Mouse (Mus musculus) liver (tissue): Measurements from ENCODE around the gene Eea1.
"Not testable (repeated sequence)": the region's sequence is repeated elsewhere in the genome, so short reads cannot be mapped to it uniquely, and the experiment has no call there.

Experiments used
- DNase-seq: peaks from one replicate; pipeline ENCODE4 v3.0.0-alpha.2; 2020; ENCODE audit warnings: mixed read lengths

Gene Eea1

GRCm38 (mm10) chr10:95940046-95940900, at the start of gene Eea1:
Gene Eea1, plus strand, starts transcription at chr10:95940650.
- DNase-seq, result peak; percentile 96

DNA sequence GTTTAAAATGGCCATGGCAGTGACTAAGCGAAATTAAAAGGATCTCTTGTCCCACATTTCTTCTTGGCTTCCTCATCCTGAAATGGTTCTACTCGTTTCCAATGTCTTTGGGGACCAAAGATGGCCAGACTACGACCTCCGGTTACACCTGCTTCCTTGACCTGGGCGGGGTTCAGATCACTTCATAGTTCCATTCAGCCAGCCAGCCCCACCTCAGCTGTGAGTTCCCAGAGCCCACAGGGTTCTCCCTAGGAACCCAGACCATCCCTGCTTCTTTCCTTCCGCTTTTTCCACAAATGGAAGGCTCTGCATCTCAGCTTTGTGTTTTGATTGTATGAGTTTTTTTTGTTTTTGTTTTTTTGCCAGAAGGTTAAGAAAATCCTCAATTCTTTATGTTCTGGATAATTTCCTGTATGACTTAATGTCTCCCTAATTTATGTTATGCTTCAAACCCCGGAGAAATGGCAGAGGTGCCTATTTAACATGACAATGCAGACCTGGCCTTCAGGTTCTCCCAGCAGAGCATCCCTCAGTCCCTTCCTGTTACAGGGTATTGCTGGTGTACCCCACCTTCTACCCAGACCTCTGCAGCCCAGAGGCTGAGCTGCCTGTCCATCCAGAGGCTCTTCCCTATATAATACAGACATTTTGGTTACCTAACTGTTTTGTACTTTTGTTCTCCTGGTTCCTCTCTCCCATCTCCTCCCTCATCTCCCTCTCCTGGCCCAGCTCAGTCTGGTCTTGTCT, 49.1 kb upstream of the Eea1 start:
- no peak for DNase-seq

GRCm38 (mm10) chr10:95892132-95892531, 48.3 kb upstream of the Eea1 start:
- no peak for DNase-seq

GRCm38 (mm10) chr10:95893291-95893932, 47.0 kb upstream of the Eea1 start:
- DNase-seq, result no peak

- DNase-seq, result no peak
These were observed 46.2 kb upstream of the Eea1 start for GRCm38 (mm10) chr10:95894036-95894855.

DNA sequence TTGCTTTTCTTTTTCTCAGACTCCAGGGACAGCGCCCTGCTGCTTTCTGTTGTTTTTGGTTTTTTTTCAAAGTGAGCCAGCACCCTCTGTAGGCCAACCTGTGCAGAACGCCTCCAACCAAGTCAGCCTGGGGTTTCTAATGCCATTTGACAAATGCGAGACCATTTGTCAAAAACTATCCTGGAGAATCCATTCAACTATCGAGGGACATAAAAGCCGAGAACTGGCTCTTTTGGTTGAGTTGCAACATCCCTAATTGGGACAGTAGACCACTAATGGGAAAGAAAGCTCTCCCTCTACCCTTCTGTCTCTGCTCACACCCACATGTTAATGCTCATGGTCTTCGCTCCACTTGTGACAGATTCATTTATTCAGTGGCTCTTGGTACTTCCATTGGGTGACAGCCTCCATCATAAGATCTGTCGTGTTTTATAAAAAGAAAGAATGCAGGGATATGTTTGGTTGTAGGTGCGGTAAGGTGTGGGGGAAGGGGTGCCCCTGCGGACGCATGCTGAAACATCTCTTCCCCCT, 45.5 kb upstream of the Eea1 start:
- peak; percentile 45 for DNase-seq

- DNase-seq, result no peak
These were observed 41.8 kb upstream of the Eea1 start for GRCm38 (mm10) chr10:95898471-95899154.

- no peak for DNase-seq
These were observed 35.8 kb upstream of the Eea1 start for GRCm38 (mm10) chr10:95904668-95905067.

DNA sequence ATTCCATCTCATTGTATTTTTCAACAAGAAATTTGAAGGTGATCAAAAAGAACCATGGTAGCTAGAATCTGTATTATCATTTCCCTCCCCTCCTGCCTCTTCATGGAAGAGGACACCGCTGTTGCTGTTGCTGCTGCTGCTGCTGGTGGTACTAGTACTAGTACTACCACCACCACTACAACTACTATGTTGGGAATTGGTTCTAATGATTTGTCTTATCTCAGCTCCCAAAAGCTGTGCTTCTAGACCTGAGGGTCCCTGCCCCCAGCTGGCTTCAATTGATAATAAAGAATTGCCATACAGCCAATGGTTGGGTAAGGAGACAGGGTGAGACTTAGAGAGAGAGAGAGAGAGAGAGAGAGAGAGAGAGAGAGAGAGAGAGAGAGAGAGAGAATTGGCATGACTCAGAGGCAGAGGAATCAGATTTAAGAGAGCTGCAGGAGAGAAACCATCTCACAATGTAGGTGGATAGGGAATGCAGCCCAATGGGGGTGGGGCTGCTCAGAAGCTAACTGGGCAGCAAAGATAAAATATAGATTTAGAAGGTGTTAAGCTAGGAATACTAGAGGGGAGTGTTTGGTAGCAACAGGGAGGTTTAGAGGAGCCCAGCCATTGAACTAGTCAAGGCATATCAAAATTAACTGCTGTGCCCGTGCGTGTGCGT, 31.1 kb upstream of the Eea1 start:
- DNase-seq, result peak; percentile 15

GRCm38 (mm10) chr10:95911016-95911415, 29.4 kb upstream of the Eea1 start:
- DNase-seq, result no peak

DNA sequence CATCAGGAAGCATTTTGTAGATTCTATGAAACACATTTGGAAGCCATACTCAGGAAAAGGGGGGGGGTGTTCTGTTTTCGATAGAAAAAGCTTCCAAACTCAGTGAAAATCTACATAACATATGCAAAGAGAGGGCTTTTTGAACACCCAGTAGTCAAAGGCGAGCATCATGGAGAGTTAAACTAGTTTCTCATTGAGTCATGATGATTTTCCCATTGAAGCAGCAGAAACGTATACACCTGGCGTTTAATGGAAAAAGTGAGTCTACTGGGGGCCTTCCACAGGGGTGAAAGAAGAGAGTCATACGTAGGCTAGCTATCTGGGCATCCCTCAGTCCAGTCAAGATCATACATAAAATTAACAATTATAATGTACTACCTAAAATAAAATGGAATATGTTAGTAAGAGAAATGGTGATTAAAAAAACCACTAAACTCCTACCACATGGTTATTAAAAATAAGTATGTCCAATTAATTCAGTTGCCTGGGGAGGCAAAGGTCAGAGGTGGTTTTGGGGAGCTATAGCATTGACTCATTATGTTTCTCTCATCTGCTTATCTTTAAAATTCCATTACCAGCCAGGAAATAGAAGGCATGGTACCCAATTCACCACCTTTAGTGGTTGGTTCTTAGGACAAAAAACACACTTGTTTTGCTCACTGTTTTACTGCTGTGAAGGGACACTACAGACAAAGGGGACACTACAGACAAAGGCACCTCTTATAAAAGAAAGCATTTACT, 25.8 kb upstream of the Eea1 start:
- no peak for DNase-seq

DNA sequence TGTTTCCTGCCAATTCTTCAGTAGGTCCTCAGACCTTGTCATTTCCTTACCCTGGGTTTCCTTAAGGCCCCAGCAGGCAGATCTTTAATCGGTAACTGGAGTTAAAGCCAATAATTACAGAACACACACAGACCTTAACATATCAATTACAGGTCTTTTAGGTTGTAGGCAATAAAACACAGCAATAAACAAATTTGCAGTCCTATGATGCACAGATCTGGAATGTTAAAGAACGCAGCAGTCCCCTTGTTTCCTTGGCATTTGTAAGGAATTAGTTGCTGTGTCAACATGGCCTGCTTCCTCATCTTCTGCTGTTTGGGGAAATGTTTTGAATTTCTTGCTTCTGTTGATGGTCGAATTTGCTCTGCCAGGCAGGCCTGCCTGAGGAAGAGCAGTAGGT, 21.7 kb upstream of the Eea1 start:
- no peak for DNase-seq

DNA sequence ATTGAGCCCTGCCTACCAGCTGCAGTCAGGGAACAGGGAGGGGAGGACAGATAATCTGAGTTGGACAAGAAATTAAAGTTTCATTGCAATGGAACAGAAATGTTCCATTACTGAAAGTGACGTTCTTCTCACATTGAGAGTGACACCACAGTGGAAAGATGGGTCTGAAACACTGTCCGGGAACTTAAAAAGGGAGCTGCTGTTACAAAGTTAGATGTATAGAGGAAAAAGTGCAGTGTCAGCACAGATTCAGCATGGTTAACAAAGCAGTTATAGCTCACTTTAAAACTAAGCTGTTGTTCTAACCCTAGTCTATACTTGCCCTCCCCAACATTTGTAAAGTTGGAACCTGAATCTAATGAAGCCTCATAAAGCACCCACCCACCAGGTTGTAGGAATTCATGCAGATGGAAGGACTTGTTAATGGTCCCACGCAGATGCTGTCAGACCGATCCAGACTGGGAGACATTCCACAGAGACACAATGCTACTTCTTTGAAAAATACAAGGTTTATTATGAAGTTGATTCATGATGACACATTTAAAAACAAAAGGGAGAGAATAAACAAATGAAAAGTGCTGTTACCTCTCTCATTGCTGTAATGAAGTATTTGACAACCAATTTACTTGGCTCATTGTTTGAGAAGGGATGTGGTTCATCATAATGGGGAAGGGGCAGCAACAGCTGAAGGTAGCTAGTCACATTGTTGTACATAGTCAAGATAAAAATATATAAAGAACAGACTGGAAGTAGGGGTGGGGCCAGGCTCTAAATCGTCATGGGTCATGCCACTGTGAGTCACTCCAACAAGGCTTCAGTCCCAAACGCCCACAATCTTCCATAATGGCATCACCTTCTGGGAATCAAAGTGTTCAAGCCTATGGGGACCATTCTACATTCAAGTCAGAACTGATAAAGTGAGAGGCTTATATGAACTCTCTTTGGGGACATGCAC, 16.9 kb upstream of the Eea1 start:
- no peak for DNase-seq

GRCm38 (mm10) chr10:95933631-95934030, 6.8 kb upstream of the Eea1 start:
- DNase-seq, result not testable (repeated sequence)

DNA sequence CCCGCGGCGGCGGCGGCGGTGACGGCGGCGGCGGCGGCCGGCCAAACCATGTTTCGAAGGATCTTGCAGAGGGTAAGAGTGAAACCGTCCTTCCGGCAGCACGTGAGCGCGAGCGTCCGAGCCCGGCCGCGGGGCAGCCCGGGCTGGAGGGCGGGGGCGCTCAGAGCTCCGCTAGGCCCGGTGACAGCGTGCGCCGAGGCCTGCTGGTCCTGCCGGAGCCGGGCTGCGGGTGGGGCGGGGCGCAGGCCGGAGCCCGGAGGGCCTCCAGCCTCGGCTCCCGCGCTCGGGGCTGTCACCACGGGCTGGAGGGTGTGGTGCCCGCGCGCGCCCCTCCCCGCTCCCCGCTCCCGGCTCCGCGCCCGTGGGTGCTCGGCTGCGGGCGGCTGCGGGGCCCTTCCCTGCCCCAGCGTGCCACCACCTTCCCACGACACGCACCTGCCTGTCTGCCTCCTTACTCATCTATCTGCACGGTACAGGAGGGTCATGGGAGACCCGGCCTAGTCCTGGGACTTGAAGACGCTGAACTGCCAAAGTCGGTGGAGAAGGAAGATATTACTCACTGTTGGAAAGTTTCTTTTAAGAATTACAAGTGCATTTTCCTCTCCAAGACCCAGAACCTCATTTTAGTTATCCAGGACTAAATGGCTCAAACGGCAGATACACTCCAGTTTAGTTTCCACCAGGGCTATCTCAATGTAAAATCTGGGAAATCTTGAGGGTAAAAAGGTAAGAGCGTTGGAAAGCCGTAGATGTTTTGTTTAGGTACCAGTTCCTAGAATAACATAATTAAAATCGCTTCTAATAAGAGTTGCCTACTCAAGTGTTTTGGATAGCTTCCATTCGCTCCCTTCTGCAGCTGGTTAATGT, 684 bp downstream of the Eea1 start:
- peak; percentile 85 for DNase-seq

GRCm38 (mm10) chr10:95941768-95942425, 1.4 kb downstream of the Eea1 start:
- DNase-seq, result no peak

DNA sequence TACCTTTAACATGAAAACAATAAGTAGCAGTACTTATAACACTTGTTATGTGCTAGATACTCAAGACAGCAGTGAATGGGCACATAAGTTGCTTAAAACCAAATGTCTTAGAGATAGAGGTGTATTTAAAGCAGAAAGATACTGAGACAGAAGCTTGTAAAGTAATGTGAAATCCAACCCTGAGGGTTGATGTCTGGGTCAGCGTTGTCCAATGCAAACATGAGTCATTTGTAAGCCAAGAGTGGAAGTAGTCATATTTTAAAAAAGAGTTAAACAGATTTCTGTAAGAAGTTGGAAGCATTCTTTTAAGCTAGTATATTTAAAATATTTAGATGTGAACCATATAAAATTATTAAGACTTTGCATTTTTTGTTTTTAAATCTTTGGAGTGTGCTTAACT, 4.6 kb downstream of the Eea1 start:
- no peak for DNase-seq

- DNase-seq, result no peak
These were observed 9.0 kb downstream of the Eea1 start for GRCm38 (mm10) chr10:95949410-95949809.
